Mouse (Mus musculus) G1E (cell line): ENCODE measurements around the gene Serping1.

Experiments used
- CTCF ChIP-seq: IDR thresholded peaks from 2 replicates; pipeline ENCODE4 v1.5.1; 2012; ENCODE audit warnings: low read depth, low read length, inconsistent platforms, mixed read lengths
- GATA1 ChIP-seq: IDR thresholded peaks from 2 replicates; pipeline ENCODE4 v1.6.1; 2012; ENCODE audit warnings: borderline replicate concordance, low read length, inconsistent platforms, mixed read lengths
- TAL1 ChIP-seq: conservative IDR thresholded peaks from 2 replicates; pipeline ENCODE4 v1.6.1; 2012; ENCODE audit warnings: low read depth, low read length, inconsistent platforms, mixed read lengths

- no peak for TF ChIP-seq GATA1
- no peak for TF ChIP-seq TAL1
- no peak for TF ChIP-seq CTCF
Observed at GRCm38 (mm10) chr2:84762818-84763217, 12.4 kb downstream of the Serping1 start.
